Mouse (Mus musculus) spleen, embryonic (tissue): ENCODE data around the gene Flii.

Source experiments
- CTCF ChIA-PET: fragments of 350-600 bp; sonication (Branson Sonifier 250); formaldehyde crosslinking; loops from one replicate; lab custom pipeline; 2022; lab: Charles Lee

Gene Flii

DNA sequence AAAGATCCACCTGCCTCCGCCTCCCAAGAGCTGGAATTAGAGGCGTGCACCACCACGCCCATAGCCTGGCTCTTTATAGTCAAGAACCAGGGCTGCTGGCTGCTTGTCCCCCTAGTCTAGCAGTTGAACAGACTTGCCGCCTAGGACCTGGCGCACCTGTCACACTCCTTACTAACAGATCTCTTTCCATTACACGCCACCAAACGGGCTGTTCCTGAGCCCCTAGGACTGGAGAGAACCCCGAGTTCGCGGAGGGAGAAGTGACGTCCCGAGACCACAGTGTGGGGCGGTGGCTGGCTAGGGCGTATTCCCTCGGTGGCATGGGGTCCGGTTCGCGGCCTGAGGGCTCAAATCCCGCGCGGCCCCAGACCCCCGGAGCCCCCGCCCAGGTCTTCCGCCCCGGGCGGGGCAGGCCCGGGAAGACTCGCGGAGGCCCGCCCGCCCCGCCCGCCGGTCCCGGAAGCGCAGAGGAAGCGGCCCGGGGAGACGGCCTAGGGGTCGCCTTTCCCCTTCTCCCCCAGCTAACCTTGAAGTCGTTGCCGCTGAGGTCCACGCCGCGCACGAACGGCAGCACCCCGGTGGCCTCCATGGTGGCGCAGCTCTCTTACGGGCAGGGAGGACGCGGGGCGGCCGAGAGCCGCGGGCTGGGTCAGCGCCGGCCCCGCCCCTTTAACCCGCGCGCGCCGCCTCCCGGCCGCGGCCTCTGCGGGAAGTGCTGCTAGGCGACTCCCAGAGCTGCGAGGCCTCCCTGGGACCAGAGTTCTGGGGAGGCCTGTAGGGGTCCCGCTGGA, at the start of gene Flii:
Gene Flii (minus strand): TSS at position 663 of the 791 bp plus-strand sequence.
- CTCF ChIA-PET: interaction anchor here (0.5 to 0.7 kb wide), 2 partner anchors 51 to 106 kb away, joined by 3 to 4 read pairs; partner anchors contain the start of genes Smcr8 and Top3a

DNA sequence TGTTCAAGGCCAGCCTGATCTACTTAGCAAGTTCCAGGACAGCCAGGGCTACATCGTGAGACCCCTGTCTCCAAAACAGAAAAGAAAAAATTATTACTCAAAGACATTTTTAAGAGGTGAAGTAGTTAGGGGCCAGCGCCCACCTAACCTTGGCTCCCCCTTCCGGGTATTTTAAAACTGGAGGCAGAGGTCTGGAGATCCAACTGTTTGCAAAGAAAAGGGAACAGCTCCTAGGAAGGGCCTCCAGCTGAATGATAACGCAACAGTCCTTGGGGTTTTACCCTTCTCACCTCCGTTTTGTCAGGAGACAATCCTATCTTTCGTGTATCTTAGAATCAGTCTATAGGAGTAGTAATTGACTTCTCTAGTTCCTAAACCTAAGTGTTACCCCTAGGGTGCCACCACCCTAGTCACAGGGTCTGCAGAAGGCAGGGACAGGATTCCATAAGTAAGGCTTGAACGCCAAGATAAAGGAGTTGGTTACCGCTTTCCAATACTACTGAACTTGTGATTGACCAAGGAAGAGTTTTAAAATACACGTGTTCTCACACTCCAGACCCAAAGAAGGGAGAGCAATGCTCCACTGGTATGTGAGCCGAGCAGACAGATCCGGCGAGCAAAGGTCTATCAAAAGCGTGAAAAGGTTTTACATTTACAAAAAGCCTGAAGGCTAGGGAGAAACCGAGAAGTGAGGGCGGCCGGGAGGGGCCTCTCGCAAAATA, 49.2 kb upstream of the Flii start:
- CTCF ChIA-PET: no interaction called here

DNA sequence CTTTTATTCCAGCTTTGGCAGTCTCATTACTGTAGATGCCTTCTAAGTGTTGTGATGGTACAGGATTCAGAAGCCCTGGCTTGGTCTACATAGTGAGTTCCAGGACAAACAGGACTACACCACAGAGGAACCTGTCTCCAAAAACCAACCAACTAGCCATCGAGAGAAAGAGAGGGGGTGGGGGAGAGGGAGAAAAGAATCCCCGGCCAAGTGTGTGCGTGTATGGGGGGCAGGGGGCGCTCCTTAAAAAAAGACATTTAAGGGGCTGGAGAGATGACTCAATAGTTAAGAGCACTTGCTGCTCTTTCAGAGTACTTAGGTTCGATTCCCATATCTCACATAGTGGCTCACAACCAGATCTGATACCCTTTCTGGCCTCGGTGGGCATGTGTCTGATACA, 48.5 kb upstream of the Flii start:
- CTCF ChIA-PET: no interaction called here

DNA sequence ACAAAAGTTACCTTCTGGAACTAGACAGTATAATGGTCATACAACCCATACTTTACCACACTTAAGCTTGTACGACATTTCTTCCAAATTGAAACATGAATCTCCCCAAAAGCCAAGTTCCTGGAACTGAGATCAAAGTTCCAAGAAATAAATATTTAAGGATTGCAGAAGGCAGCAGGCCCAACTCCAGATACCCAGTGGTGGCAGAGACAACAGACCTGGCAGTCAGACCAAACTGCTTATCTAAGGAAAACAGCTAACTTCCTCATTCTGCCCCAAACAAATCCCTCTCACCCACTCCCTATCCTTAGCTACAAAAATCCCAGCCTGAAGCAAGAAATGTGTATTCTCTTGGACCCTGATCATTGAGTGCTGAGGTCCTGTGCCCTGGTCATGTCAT, 47.8 kb upstream of the Flii start:
- CTCF ChIA-PET: interaction anchor here (0.7 kb wide), 1 partner anchor 72 kb away, joined by 3 read pairs; no protein-coding TSS in a partner anchor

DNA sequence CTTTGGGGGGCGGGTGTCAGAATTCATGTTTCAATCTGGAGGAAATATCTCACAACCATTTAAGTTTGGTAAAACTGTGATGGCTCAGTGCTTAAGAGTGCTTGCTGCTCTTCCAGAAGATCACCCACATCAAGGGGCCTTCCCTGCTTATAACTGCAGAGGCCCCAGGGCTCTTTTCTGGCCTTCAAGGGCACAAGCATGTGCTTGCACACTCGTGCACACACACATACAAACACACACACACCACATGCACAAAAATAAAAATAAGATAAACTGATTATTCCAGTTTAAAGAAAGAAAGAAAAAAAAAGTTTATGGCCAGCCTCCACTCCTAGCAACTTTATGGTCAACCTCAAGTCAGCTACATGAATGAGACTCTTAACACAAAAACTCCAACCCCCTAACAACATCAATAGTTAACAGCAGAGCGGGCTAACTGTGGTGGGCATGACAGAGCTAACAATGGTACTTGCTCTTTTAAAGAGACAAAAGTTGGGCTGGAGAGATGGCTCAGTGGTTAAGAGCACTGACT, 47.2 kb upstream of the Flii start:
- CTCF ChIA-PET: no interaction called here

DNA sequence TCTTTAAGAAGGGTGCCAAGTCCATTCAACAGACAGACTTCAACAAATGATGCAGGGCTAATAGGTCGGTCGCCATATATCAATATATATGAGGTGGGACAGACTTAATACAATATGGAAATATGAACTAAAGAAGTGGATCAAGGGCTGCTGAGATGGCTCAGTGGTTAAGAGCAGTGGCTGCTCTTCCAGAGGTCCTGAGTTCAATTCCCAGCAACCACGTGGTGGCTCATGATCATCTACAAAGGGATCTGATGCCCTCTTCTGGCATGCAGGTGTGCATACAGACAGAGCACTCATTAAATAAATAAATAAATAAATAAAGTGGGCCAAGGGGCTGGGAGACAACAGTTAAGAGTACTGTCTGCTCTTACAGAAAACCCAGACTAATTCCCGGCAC, 45.1 kb upstream of the Flii start:
- CTCF ChIA-PET: no interaction called here

DNA sequence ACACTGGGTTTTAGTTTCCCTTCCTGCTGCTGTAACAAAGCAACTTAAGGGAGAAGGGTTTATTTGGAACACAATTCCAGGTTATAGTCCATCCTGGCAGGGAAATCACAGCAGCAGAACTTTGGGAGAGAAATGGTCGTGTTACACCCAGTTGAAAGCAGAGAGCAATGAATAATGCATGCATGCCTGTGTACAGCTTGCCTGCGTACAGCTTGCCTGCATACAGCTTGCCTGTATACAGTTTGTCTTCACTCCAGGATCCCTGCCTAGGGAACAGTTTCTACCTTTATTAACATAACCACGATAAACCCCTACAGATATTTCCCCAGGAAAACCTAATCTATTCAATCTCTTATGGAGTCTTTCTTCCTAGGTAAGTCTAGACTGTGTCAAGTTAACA, 43.7 kb upstream of the Flii start:
- CTCF ChIA-PET: no interaction called here

DNA sequence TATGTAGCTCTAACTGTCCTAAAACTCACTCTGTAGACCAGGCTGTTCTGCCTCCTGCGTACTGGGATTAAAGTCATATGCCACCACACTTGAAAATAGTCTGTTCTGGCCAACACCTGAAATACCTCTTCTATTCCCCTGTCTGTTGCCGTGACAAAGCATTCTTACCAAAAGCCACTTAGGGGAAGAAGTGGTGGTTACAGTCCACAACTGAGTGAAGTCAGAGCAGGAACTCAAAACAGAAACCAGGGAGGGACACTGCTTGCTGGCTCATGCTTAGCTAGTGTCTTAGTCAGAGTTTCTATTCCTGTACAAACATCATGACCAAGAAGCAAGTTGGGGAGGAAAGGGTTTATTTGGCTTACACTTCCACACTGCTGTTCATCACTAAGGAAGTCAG, 42.3 kb upstream of the Flii start:
- CTCF ChIA-PET: no interaction called here

DNA sequence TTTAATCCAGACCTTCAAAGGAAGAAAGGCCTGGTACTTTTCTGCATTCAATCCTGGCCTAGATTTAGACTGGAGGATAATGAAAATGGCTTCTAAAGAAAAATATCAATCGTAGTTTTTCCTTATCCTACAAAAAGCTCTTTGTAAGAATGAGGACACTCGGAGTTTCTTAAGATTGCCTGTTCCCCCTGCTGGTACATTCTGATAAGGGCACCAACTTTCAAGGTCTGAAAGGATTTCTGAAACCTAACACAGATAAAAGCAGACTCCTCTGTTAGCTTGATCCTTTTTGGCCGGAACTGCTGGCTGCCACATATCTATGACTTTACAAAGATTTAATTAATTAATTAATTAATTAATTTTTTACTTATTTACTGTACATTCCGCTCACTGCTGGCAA, 39.9 kb upstream of the Flii start:
- CTCF ChIA-PET: no interaction called here

DNA sequence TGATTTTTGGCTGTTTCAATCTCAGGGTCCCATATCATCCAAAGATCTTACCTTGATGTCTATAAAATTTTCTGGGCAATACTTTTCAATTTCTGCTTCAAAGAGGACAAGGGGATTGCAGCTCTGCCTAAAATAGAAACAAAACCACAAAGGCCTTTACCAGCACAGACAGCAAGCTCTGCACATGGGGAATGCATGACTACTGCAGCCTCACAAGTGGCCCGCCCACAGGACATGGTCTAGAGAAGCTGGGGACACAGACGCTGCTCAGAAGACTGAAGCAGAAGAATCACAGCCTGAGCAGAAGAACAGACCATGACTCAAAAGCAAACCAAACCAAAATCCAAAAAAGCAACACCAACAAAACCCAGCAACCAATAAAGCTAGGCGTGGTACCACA, 34.6 kb upstream of the Flii start:
- CTCF ChIA-PET: no interaction called here

DNA sequence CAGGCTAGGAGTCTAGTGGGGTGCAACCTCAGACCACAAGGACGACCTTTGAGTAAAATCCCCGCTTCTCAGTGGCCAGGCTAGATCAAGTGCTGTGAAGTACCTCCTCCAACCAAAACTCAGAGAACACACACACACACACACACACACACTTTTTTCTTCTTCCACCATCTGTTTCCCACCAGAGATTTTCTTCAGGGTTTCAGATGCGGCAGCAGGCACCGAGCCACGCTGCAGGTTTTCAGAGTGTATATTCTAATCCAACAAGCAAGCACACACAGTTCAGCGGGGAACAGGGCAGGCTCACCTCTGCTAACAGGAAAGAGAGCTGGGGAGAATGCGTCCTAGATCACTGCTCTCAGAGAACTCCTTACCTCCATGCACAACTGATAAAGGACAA, 28.5 kb upstream of the Flii start:
- CTCF ChIA-PET: no interaction called here

DNA sequence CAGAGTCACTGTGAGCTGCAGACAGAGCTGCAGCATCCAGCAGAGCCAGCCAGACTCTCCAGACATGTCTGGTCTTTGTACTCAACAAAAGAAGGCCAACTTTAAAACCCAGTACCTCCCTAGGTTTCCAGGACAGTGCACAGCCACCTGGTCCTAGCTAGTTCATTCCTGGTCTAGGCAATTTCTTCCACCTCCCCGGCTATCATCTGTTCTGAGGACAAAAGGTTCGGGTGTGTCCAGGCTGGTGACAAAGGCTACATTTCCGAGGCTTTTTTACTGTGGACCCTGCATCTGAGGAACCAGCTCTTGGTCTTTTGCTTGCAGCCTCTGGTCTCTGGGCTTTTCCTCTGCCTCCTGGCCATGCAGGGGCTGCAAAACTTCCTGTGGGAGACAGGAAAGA, 13.3 kb upstream of the Flii start:
- CTCF ChIA-PET: interaction anchor here (1.0 kb wide), 1 partner anchor 13 kb away, joined by 3 read pairs; no protein-coding TSS in a partner anchor

DNA sequence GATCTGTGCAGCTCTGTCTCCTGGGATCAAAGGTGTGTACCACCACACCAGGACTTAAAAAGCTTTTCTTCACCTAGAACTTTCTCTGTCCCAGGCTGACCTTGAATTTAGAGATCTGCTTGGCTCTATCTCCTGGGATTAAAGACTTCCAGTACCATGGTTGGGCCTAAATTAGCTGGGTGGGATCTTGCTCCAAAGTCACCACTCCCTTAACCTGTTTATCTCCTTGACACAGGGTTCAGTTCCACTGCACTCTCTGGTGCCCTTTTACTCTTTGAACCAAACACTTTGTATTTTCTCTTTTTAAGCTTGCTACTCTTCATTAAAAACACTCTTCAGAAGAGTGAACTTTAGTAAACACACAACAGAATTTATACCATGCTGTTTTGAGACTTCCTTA, 10.4 kb upstream of the Flii start:
- CTCF ChIA-PET: no interaction called here

DNA sequence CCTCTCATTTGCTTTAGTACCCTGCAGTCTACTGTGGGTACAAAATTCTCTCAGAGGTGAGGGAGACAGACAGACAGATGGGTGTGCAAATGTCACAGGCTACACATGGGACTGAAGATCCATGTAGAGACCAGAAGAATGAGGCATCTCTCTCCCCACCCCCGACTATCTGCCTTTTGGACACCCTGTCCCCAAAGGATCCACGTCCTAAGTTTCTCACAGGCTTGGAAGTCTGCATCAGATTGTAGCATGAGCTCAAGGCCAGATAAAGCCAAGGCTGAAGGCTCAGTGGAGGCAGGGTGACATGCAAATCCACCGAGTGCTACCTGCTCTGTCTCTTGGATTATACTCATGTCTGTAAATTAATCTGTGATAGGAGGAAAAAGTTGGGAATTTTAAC, 9.4 kb upstream of the Flii start:
- CTCF ChIA-PET: no interaction called here

DNA sequence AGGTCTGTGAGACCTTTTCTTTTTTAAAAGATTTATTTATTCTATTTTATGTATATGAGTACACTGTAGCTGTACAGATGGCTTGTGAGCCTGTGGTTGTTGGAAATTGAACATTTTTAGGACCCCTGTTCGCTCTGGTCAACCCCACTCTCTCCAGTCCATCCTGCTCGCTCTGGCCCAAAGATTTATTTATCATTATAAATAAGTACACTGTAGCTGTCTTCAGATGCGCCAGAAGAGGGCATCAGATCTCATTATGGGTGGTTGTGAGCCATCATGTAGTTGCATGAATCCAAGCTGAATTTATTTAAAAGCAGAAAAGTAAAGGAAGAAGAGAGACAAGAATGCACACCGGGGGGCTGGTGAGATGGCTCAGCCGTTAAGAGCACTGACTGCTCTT, 8.1 kb upstream of the Flii start:
- CTCF ChIA-PET: no interaction called here

DNA sequence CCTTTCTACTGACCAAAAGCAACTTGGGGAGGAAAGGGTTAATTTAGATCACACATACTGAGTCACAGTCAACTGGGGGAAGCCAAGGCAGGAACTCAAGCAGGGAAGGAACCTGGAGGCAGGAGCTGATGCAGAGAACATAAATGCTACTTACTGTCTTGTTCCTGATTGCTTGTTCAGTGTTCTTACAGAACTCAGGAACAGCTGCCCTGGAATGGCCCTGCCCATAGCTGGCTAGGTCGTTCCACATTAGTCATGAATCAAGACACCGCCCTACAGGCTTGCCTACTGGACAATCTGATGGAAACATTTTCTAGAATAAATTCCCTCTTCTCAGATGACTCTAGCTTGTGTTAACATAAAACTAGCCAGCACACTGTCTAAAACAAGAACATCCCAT, 7.1 kb upstream of the Flii start:
- CTCF ChIA-PET: no interaction called here

DNA sequence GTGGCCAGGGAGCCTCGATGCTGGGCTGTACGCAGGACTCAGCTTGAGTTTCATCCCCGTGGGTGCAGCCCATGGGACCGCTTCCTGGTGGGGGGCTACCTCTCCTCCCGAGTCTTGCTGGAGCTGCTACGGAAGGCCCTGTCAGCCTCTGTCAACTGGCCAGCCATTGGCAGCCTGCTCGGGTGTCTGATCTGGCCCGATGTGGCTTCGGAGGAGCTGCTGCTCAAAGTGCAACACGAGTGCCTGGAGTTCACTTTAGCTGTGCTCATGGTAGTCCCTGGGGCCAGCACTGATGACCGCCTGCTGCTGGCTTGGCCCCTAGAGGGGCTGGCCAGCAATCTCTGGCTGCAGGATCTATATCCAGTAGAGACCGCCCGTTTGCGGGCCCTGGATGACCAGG, 4.2 kb upstream of the Flii start:
- CTCF ChIA-PET: no interaction called here

DNA sequence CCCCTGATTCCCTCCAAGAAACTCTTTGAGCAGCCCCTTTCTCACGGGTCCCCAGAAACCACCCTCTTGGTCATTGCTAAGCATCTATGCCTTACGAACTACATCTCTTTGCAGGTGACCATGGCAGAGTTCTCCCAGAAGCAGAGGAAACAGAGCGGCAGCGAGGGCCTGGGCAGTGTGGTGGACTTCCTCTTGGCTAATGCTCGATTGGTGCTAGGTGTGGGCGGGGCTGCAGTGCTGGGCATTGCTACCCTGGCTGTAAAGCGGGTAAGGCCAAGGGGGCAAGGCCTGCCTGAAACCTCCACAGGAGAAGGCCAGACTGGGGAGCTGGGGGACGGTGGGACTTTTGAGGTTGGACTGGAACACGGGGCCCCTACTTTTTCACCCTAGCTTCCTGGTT, 3.1 kb upstream of the Flii start:
- CTCF ChIA-PET: no interaction called here

DNA sequence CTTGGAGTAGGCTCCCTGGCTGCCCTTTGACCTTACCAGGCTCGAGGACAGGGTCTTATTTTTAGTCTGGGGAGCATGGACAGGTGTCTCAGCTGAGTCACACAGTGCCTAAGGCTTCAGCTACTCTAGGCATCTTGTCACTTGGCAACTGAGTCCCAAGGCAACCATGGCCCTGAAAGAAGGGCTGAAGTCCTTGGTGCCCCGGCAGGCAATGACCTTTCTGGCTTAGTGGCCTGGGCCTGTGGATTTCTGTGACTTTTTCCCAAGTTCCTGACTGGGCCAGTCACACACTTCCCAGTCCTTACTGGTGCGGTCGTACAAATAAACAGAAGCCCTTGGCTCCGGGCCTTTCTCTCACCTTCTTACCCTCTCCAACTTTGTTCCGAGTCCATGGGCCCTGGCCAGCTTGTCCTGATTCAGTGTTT, 2.2 kb upstream of the Flii start:
- CTCF ChIA-PET: no interaction called here

DNA sequence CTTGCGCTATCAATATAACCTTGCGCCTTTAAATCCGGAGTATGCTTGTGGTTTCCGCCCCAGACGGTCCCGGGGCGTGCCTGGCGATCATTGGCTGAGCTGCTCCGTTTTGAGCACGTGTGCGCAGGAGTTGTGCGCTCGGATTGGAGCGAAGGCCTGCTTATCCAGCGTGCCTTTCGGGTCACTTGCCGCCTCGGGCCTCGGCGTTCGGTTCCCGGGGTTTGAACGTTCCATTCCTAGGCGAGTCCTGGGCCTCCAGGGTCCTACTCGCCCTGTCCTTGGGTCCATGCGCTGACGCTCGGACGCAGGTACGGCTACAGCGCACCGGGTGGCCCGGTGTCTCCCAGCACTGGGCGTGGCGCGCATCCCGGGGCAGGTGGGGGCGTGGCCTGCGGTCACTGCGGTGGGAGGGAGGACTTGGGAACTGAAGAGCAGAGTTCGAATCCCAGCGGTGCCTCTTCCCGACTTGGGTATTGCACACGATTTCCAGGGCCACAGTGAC, 1.2 kb upstream of the Flii start, which contains the start of gene Mief2:
Gene Mief2 (plus strand): TSS at position 139 of the 502 bp plus-strand sequence.
- CTCF ChIA-PET: no interaction called here

DNA sequence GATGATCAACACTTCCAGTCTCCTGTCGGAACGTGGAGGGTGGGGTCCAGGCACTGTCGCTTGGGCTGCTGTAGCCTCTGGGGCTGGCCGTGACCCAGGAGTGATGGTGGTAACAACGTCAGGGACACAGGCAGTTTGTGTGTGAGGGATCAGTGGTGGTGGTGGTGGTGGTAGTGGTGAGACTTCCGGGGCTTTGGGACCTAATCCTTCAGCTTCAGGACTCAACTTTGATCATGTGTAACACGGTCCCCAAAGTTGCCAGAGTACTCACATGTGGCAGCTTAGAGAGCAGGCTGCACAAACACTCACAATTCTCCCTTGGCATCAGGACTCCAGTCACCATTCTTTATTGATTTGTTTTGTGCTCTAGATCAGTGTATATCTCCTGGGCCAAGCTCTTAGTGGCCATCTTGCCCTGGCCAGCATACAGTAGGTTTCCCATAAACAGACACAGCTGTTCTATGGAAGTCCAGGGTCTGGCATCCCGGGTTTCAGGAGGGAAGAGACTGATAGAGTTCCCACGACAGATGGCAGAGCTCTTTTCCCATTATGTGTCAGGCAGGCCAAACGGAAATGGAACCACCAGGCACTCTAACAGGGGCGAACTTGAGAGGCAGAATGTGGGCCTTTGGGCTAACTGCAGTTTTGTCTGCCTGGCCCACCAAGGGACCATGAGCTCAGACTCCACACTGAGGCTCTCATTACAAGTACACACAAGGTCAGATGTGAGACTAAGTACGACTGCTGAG, 503 bp upstream of the Flii start:
- CTCF ChIA-PET: interaction anchor here (0.5 to 0.7 kb wide), 4 partner anchors 12 to 1210 kb away, joined by 3 to 4 read pairs (median 3); partner anchors contain the start of genes Smcr8 and Top3a

DNA sequence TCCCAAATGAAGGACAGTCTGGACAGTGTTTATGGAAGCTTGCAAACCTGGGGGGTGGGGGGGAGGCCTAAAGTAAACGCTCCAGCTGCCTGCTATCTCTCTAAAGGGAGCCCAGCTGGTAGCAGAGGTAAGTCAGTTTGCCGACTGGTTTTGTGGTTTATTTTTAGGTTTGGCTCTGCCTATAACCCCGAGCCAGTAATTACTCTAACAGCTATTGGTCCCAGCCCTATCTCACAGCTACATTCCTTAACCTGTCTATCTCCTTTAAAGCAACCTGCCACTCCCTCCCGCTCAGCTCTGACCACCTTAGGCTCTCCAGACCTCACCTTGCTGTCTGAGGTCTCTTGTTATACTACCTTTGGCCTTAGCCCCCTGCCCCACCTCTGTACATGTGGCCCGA, 7.8 kb downstream of the Flii start:
- CTCF ChIA-PET: no interaction called here
